In genomic region chr1:134456060-134456459, GRCm38 (mm10) we compare ENCODE assay signal across 8 mouse cellular contexts. TPM values are rescaled to one million over a fixed set of nuclear protein-coding genes. Genes with fewer than 3 reads are reported as not detected.
DNase-seq lines count a peak whose midpoint lies in the region; ATAC-seq and TF ChIP-seq lines count a peak whose summit lies in the region.

No protein-coding gene starts in this region.

- no peak for TF ChIP-seq POLR2A in cortical plate, adult 2 months (IDR thresholded peaks at IDR 0.05; ENCODE audit: extremely low read depth, insufficient read depth, low read length)

- ATAC-seq in hindbrain, embryonic 16.5 days = no peak
- no peak for ATAC-seq in midbrain, embryonic 16.5 days

- WGBS in hindbrain, embryonic 16.5 days = 27% methylated on average over 5 of the region's 5 CpGs
- WGBS in midbrain, embryonic 16.5 days = 20% methylated on average over 5 of the region's 5 CpGs

- peak overlapping the region; percentile 75 for H3K4me2 ChIP-seq in hindbrain, embryonic 16.5 days (ENCODE audit: low read length)
- H3K4me2 ChIP-seq in midbrain, embryonic 16.5 days (ENCODE audit: low read length) = peak overlapping the region; percentile 81

- 0 out of 2 replicates have a peak overlapping the region, but pooled peaks have one; percentile 90 for H3K27ac ChIP-seq in layer of hippocampus, adult 2 months
- no peak overlapping the region for H3K27ac ChIP-seq in cortical plate, adult 2 months (ENCODE audit: insufficient read depth, low read length)
- no peak overlapping the region for H3K27ac ChIP-seq in hindbrain, embryonic 16.5 days (ENCODE audit: low read depth, low read length)
- no peak overlapping the region for H3K27ac ChIP-seq in midbrain, embryonic 16.5 days (ENCODE audit: low read length)

- peak overlapping the region; percentile 87 for H3K9ac ChIP-seq in hindbrain, embryonic 16.5 days (ENCODE audit: low read depth, low read length)
- H3K9ac ChIP-seq in midbrain, embryonic 16.5 days (ENCODE audit: low read depth, low read length) = peak overlapping the region; percentile 84

- no peak for TF ChIP-seq CTCF in layer of hippocampus, adult 2 months (conservative IDR thresholded peaks at IDR 0.05)
- TF ChIP-seq CTCF in cortical plate, adult 2 months (IDR thresholded peaks at IDR 0.05; ENCODE audit: extremely low read depth, insufficient read depth, low read length) = no peak

- H3K4me1 ChIP-seq in cortical plate, adult 2 months (ENCODE audit: control insufficient read depth, insufficient read depth, low read length) = no peaks in the 10 kb centered on the region; the same call in 1 of the 2 replicates
- peaks cover 13% of the 10 kb centered on the region for H3K4me1 ChIP-seq in hindbrain, embryonic 16.5 days (ENCODE audit: control insufficient read depth, insufficient read depth, low read depth, low read length)
- peaks cover 15% of the 10 kb centered on the region for H3K4me1 ChIP-seq in midbrain, embryonic 16.5 days (ENCODE audit: control insufficient read depth, insufficient read depth, low read length)

- H3K4me3 ChIP-seq in layer of hippocampus, adult 2 months = peak overlapping the region; percentile 82
- H3K4me3 ChIP-seq in cortical plate, adult 2 months (ENCODE audit: insufficient read depth, low read length) = peak overlapping the region; percentile 73; the same call in 1 of the 2 replicates
- H3K4me3 ChIP-seq in hindbrain, embryonic 16.5 days (ENCODE audit: low read length) = peak overlapping the region; percentile 76
- H3K4me3 ChIP-seq in midbrain, embryonic 16.5 days (ENCODE audit: low read depth, low read length) = peak overlapping the region; percentile 73

- peaks cover 5% of the 10 kb centered on the region for H3K36me3 ChIP-seq in hindbrain, embryonic 16.5 days (ENCODE audit: control insufficient read depth, insufficient read depth, low read length)
- peaks cover 3% of the 10 kb centered on the region; the same call in 1 of the 2 replicates for H3K36me3 ChIP-seq in midbrain, embryonic 16.5 days (ENCODE audit: control insufficient read depth, insufficient read depth, low read length)

- H3K9me3 ChIP-seq in hindbrain, embryonic 16.5 days (ENCODE audit: control insufficient read depth, low read length) = no peaks in the 10 kb centered on the region
- H3K9me3 ChIP-seq in midbrain, embryonic 16.5 days (replicated peaks; ENCODE audit: control insufficient read depth, low read length, poor library complexity, severe bottlenecking) = no peaks in the 10 kb centered on the region

- no peak for DNase-seq in layer of hippocampus, adult 2 months (ENCODE audit: low spot score in 2 of 2)
- DNase-seq in layer of hippocampus, adult 9-11 months = no peak
- DNase-seq in urinary bladder, postnatal 36 days (ENCODE audit: low spot score in 2 of 2) = no peak
- DNase-seq in adrenal gland, postnatal 36 days = no peak
- DNase-seq in embryo, embryonic 11 days = no peak

- H3K27me3 ChIP-seq in hindbrain, embryonic 16.5 days (replicated peaks; ENCODE audit: control insufficient read depth, insufficient read depth, low read length) = no peaks in the 10 kb centered on the region
- no peaks in the 10 kb centered on the region for H3K27me3 ChIP-seq in midbrain, embryonic 16.5 days (ENCODE audit: control insufficient read depth, insufficient read depth, low read depth, low read length)

RNA-seq across cellular contexts. Expression of gene Klhl12, which starts 0.7 kb away (rescaled TPM):
- total RNA-seq in layer of hippocampus, adult 2 months (2021) = 10 to 100 TPM; 43.5 to 44.4 TPM
- 26.3 and 28.4 TPM in 2 replicates for polyA plus RNA-seq in cortical plate, adult 2 months (2012; rRNA removed)
- 38.6 and 40.4 TPM in 2 replicates for polyA plus RNA-seq in hindbrain, embryonic 16.5 days (2015; fragmentation: Nextera tagmentation; extraction: Ambion mirVana)
- polyA plus RNA-seq in midbrain, embryonic 16.5 days (2015; fragmentation: Nextera tagmentation; extraction: Ambion mirVana) = 37.6 and 37.9 TPM in 2 replicates
- 10 to 100 TPM; 21.5 to 22.9 TPM for total RNA-seq in adrenal gland, postnatal 36 days (2021)

RNA-seq across cellular contexts. Expression of gene Rabif, which starts 38.4 kb away (rescaled TPM):
- 10 to 100 TPM; 22.3 to 23.6 TPM for total RNA-seq in layer of hippocampus, adult 2 months (2021)
- 28.7 TPM in 2 replicates for polyA plus RNA-seq in cortical plate, adult 2 months (2012; rRNA removed)
- polyA plus RNA-seq in hindbrain, embryonic 16.5 days (2015; fragmentation: Nextera tagmentation; extraction: Ambion mirVana) = 78.8 and 81.5 TPM in 2 replicates
- 73.3 and 78.5 TPM in 2 replicates for polyA plus RNA-seq in midbrain, embryonic 16.5 days (2015; fragmentation: Nextera tagmentation; extraction: Ambion mirVana)
- 10 to 100 TPM; 27.6 to 37.3 TPM for total RNA-seq in adrenal gland, postnatal 36 days (2021)

RNA-seq across cellular contexts. Expression of gene Adipor1, which starts 40.9 kb away (rescaled TPM):
- total RNA-seq in layer of hippocampus, adult 2 months (2021) = 10 to 100 TPM; 53.1 to 55.2 TPM
- polyA plus RNA-seq in cortical plate, adult 2 months (2012; rRNA removed) = 59.2 and 59.7 TPM in 2 replicates
- polyA plus RNA-seq in hindbrain, embryonic 16.5 days (2015; fragmentation: Nextera tagmentation; extraction: Ambion mirVana) = 87.0 and 89.4 TPM in 2 replicates
- 77.1 and 82.6 TPM in 2 replicates for polyA plus RNA-seq in midbrain, embryonic 16.5 days (2015; fragmentation: Nextera tagmentation; extraction: Ambion mirVana)
- total RNA-seq in adrenal gland, postnatal 36 days (2021) = 100 to 1,000 TPM; 125 to 139 TPM

RNA-seq across cellular contexts. Expression of gene Cyb5r1, which starts 50.7 kb away (rescaled TPM):
- 10 to 100 TPM; 27.4 to 39.9 TPM for total RNA-seq in layer of hippocampus, adult 2 months (2021)
- polyA plus RNA-seq in cortical plate, adult 2 months (2012; rRNA removed) = 14.3 and 15.4 TPM in 2 replicates
- polyA plus RNA-seq in hindbrain, embryonic 16.5 days (2015; fragmentation: Nextera tagmentation; extraction: Ambion mirVana) = 15.2 and 15.8 TPM in 2 replicates
- 11.4 and 12.2 TPM in 2 replicates for polyA plus RNA-seq in midbrain, embryonic 16.5 days (2015; fragmentation: Nextera tagmentation; extraction: Ambion mirVana)
- total RNA-seq in adrenal gland, postnatal 36 days (2021) = 10 to 100 TPM; 28.6 to 55.4 TPM
